Mouse (Mus musculus) liver, adult 2 months (tissue): Measurements from ENCODE around the gene Tctn3.

Source experiments
- CTCF ChIP-seq: fragments of 200-500 bp; IDR thresholded peaks from 2 replicates; pipeline ENCODE4 v1.5.1; 2011; ENCODE audit warnings: low read depth, low read length, control low read depth
- POLR2A ChIP-seq: fragments of 200-500 bp; IDR thresholded peaks from 2 replicates; pipeline ENCODE4 v1.6.1; 2011; ENCODE audit warnings: low read length, control low read depth; ENCODE audit not compliant: insufficient read depth; ENCODE audit errors: extremely low read depth

- no peak for TF ChIP-seq CTCF
- TF ChIP-seq POLR2A = no peak
Observed at GRCm38 (mm10) chr19:40548796-40549515, 63.1 kb downstream of the Tctn3 start.
